Mouse (Mus musculus): ENCODE measurements around the gene BC024978. TPM values are rescaled to one million over a fixed set of nuclear protein-coding genes. Genes with fewer than 3 reads are reported as not detected.

The BC024978 gene
- polyA plus RNA-seq, 2 experiments, result 0.56 to 1.9 TPM

- TF ChIP-seq CTCF (IDR thresholded peaks at IDR 0.05; ENCODE audit: low read depth) (no peak), EP300 (IDR thresholded peaks at IDR 0.05; ENCODE audit: low read depth) (no peak)
- no peak for DNase-seq (ENCODE audit: low read depth in 3 of 3, low spot score in 3 of 3)
- H3K36me3 ChIP-seq (replicated peaks; ENCODE audit: control insufficient read depth, insufficient read depth, low read depth), result no peaks in the 10 kb centered on the region
- peak overlapping the region; percentile 99; the same call in 1 of the 2 replicates for H3K4me2 ChIP-seq (ENCODE audit: low read depth)
- no peak overlapping the region for H3K27ac ChIP-seq
- H3K9ac ChIP-seq (replicated peaks), result no peak overlapping the region
- peaks cover 0 to 9% of the 10 kb centered on the region in 2 experiments; a peak in 2 of 4 replicates for H3K4me1 ChIP-seq (replicated peaks; ENCODE audit: control insufficient read depth in 2 of 2, insufficient read depth in 2 of 2, low read length in 1 of 2)
- H3K27me3 ChIP-seq (ENCODE audit: control insufficient read depth, insufficient read depth, low read length), result no peaks in the 10 kb centered on the region
- H3K4me3 ChIP-seq (ENCODE audit: insufficient read depth in 1 of 2, low read depth in 2 of 2, low read length in 2 of 2), result no peak overlapping the region
- H3K9me3 ChIP-seq (ENCODE audit: control insufficient read depth, low read length), result no peaks in the 10 kb centered on the region
- WGBS (ENCODE audit: insufficient replicate concordance), result 63% methylated on average over 27 of the region's 27 CpGs
- no peak for ATAC-seq (ENCODE audit: insufficient read depth)
These were observed 61.7 kb downstream of the BC024978 start for GRCm38 (mm10) chr7:27257046-27257851.

GRCm38 (mm10) chr7:27257852-27258204 is 62.2 kb downstream of the BC024978 start:
- TF ChIP-seq CTCF (IDR thresholded peaks at IDR 0.05; ENCODE audit: low read depth) (no peak), EP300 (IDR thresholded peaks at IDR 0.05; ENCODE audit: low read depth) (no peak)
- Histone ChIP-seq H3K36me3 (replicated peaks; ENCODE audit: control insufficient read depth, insufficient read depth, low read depth) (no peaks in the 10 kb centered on the region), H3K9me3 (ENCODE audit: control insufficient read depth, low read length) (no peaks in the 10 kb centered on the region), H3K27me3 (ENCODE audit: control insufficient read depth, insufficient read depth, low read length) (no peaks in the 10 kb centered on the region), H3K4me3 (ENCODE audit: insufficient read depth in 1 of 2, low read depth in 2 of 2, low read length in 2 of 2) (peak overlapping the region; percentile 68 to 77), H3K27ac (peak overlapping the region; percentile 58), H3K4me1 (replicated peaks; ENCODE audit: control insufficient read depth in 2 of 2, insufficient read depth in 2 of 2, low read length in 1 of 2) (peaks cover 0 to 8% of the 10 kb centered on the region in 2 experiments; a peak in 2 of 4 replicates), H3K9ac (replicated peaks) (peak overlapping the region; percentile 68), H3K4me2 (ENCODE audit: low read depth) (peak overlapping the region; percentile 99)
- no peak for ATAC-seq (ENCODE audit: insufficient read depth)
- WGBS (ENCODE audit: insufficient replicate concordance), result 15% methylated on average over 4 of the region's 6 CpGs
- no peak for DNase-seq (ENCODE audit: low read depth in 3 of 3, low spot score in 3 of 3)

GRCm38 (mm10) chr7:27258205-27258899 is 62.8 kb downstream of the BC024978 start, which contains the start of gene Numbl:
Gene Numbl (plus strand): TSS chr7:27258433.
- peaks cover 0 to 8% of the 10 kb centered on the region in 2 experiments; a peak in 2 of 4 replicates for H3K4me1 ChIP-seq (replicated peaks; ENCODE audit: control insufficient read depth in 2 of 2, insufficient read depth in 2 of 2, low read length in 1 of 2)
- DNase-seq (ENCODE audit: low read depth in 3 of 3, low spot score in 3 of 3), result peak; percentile 89 to 93 (median 91)
- under 1% methylated on average over 46 of the region's 47 CpGs for WGBS (ENCODE audit: insufficient replicate concordance)

GRCm38 (mm10) chr7:27259271-27259721 is 63.7 kb downstream of the BC024978 start:
- peaks cover 0 to 8% of the 10 kb centered on the region in 2 experiments; a peak in 2 of 4 replicates for H3K4me1 ChIP-seq (replicated peaks; ENCODE audit: control insufficient read depth in 2 of 2, insufficient read depth in 2 of 2, low read length in 1 of 2)
- no peak for DNase-seq (ENCODE audit: low read depth in 3 of 3, low spot score in 3 of 3)
- WGBS (ENCODE audit: insufficient replicate concordance), result 19% methylated on average over 9 of the region's 9 CpGs

More at GRCm38 (mm10) chr7:27258205-27258899, 62.8 kb downstream of the BC024978 start, which contains the start of gene Numbl:
- H3K27me3 ChIP-seq (ENCODE audit: control insufficient read depth, insufficient read depth, low read length), result no peaks in the 10 kb centered on the region
- H3K27ac ChIP-seq, result peak within 1 kb of the TSS; percentile 58
- peak within 1 kb of the TSS; percentile 68 to 77 for H3K4me3 ChIP-seq (ENCODE audit: insufficient read depth in 1 of 2, low read depth in 2 of 2, low read length in 2 of 2)
- TF ChIP-seq EP300 (IDR thresholded peaks at IDR 0.05; ENCODE audit: low read depth) (no peak), CTCF (IDR thresholded peaks at IDR 0.05; ENCODE audit: low read depth) (no peak)
- H3K9ac ChIP-seq (replicated peaks), result peak within 1 kb of the TSS; percentile 68
- peak within 1 kb of the TSS; percentile 99 for H3K4me2 ChIP-seq (ENCODE audit: low read depth)
- H3K9me3 ChIP-seq (ENCODE audit: control insufficient read depth, low read length), result no peaks in the 10 kb centered on the region
- ATAC-seq (ENCODE audit: insufficient read depth), result peak; percentile 89
- no peaks in the 10 kb centered on the region for H3K36me3 ChIP-seq (replicated peaks; ENCODE audit: control insufficient read depth, insufficient read depth, low read depth)

More at GRCm38 (mm10) chr7:27259271-27259721, 63.7 kb downstream of the BC024978 start:
- peak overlapping the region; percentile 99 for H3K4me2 ChIP-seq (ENCODE audit: low read depth)
- H3K27me3 ChIP-seq (ENCODE audit: control insufficient read depth, insufficient read depth, low read length), result no peaks in the 10 kb centered on the region
- H3K9ac ChIP-seq (replicated peaks), result peak overlapping the region; percentile 64; the same call in 1 of the 2 replicates
- H3K36me3 ChIP-seq (replicated peaks; ENCODE audit: control insufficient read depth, insufficient read depth, low read depth), result no peaks in the 10 kb centered on the region
- no peaks in the 10 kb centered on the region for H3K9me3 ChIP-seq (ENCODE audit: control insufficient read depth, low read length)
- H3K4me3 ChIP-seq (ENCODE audit: insufficient read depth in 1 of 2, low read depth in 2 of 2, low read length in 2 of 2), result peak overlapping the region; percentile 45 to 68
- H3K27ac ChIP-seq, result no peak overlapping the region
- no peak for ATAC-seq (ENCODE audit: insufficient read depth)
- TF ChIP-seq EP300 (IDR thresholded peaks at IDR 0.05; ENCODE audit: low read depth), result no peak
- TF ChIP-seq CTCF (IDR thresholded peaks at IDR 0.05; ENCODE audit: low read depth), result no peak
